Mouse (Mus musculus) liver, embryonic 18 days (tissue): ENCODE measurements around the gene Fam20b. TPM values are rescaled to one million over a fixed set of nuclear protein-coding genes. Genes with fewer than 3 reads are reported as not detected.

Source experiments
- polyA plus RNA-seq: library from polyadenylated mRNA; depleted of rRNA; stranded (reverse); fragments of >200 nt; gene quantifications from 2 replicates; pipeline ENCODE4 v1.2.3, GENCODE M21; 2012; rRNA removed

The Fam20b gene
- polyA plus RNA-seq = 6.2 and 6.6 TPM in 2 replicates

GRCm38 (mm10) chr1:156718950-156719805 lies at the start of gene Fam20b:
TSS of gene Fam20b (minus strand) at chr1:156719086.

DNA sequence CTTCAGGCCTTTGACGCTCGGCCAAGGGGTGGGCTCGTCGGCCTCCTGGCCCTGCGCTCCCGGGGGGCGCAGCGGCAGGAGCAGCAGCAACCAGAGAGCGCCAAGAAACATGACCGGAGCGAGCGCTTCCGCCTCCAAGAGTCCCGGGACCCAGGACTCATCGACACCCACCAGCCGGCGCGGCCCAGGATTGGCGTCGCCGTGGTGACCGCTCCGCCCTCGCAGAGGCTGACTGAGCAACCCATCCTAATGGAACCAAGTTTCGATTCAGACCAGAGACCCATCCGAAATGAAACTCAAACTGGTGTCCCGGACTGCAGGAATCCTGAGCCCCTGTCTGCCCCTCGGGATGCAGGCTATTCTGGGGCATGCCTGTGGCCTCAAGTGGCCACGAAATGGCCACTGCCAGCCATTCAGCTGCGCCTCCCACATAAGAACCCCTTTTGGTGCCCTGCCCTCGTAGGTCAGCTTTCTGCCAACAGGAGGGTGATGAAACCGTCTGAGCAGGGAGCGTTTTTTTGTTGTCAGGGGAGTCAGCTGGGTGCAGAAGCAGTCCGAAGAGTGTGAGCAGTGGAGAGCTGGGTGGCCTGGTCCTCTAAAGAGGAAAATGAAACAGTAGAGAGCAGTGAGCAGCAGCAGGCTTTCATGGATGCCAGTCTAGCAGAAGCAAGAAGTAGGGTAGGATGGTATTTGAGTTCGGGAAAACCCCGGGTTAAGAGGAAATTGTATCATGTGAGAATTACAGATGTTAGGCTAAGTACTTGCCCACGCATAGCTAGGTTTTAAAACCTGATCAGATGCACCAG lies 44.5 kb downstream of the Fam20b start, which contains the start of gene Tor3a:
Gene Tor3a, minus strand, starts transcription at position 162 of the 806 bp plus-strand sequence.

Other genes with a start within 250 kb of the Fam20b start
- 31.7 and 34.0 TPM in 2 replicates for gene Soat1, start 244.8 kb downstream of the Fam20b start, polyA plus RNA-seq
- gene Gm10031, start 195.1 kb downstream of the Fam20b start, polyA plus RNA-seq = 1.6 and 2.3 TPM in 2 replicates
- gene Abl2, start 160.3 kb downstream of the Fam20b start, polyA plus RNA-seq = 1.6 and 2.1 TPM in 2 replicates
- 9.1 and 10.1 TPM in 2 replicates for gene Tor3a, start 44.7 kb downstream of the Fam20b start, polyA plus RNA-seq
- gene Angptl1, start 119.5 kb upstream of the Fam20b start, polyA plus RNA-seq = 0.05 and 0.14 TPM in 2 replicates
- 4.1 and 4.7 TPM in 2 replicates for gene Ralgps2, start 220.5 kb upstream of the Fam20b start, polyA plus RNA-seq